Mouse (Mus musculus) ES-E14 (cell line): ENCODE measurements around the gene Elf1.

Experiments
- CHD2 ChIP-seq: IDR thresholded peaks from 2 replicates; pipeline ENCODE4 v1.6.1; 2014; ENCODE audit warnings: mild to moderate bottlenecking, low read depth, low read length, inconsistent platforms
- HCFC1 ChIP-seq: IDR thresholded peaks from 2 replicates; pipeline ENCODE4 v1.6.1; 2012; ENCODE audit warnings: low read length, inconsistent platforms, borderline replicate concordance; ENCODE audit not compliant: insufficient read depth
- MAFK ChIP-seq: IDR thresholded peaks from 2 replicates; pipeline ENCODE4 v1.6.1; 2014; ENCODE audit warnings: mild to moderate bottlenecking, low read depth, low read length, inconsistent platforms; ENCODE audit not compliant: insufficient read depth
- ZC3H11A ChIP-seq: IDR thresholded peaks from 2 replicates; pipeline ENCODE4 v1.6.1; 2012; ENCODE audit warnings: low read depth, mild to moderate bottlenecking, inconsistent platforms, low read length, borderline replicate concordance

DNA sequence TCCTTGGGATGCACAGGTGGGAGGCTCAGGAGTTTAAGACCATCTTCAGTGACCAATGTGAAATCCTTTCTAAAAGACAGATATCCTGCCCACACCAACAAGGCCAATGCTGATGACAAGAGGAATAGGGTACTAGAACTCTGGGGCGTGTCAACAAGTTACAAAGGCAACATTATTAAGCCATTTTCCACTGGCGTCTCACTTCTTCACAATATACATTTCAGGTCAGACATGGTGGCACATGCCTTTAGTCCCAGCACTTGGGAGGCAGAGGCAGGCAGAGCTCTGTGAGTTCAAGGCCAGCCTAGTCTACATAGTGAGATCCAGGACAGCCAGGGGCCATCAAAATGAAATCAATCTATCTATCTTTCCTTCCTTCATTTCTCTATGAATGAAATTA lies 7.6 kb upstream of the Elf1 start:
- TF ChIP-seq ZC3H11A, result no peak
- no peak for TF ChIP-seq HCFC1
- TF ChIP-seq MAFK, result no peak
- TF ChIP-seq CHD2, result no peak
